Comparison of ENCODE assay signal across 16 mouse cellular contexts in the genomic region with DNA sequence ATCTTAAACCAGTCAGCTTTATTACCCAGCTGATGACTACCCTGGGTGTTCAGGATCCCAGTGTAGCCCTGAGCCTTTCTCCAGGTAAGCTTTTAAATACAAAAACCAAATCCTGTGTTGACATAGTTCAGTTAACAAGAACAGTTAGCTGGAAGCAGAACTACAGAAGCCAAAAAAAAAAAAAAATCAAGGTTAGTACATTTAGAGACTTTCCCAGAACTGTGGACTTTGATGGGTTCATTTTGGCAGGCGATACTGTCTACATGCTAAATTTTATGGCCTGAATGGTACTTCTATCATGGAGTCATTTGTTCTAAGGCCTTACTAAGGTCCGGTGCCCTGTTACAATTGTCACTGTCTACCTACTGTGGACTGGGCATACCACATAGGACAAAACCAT.
"Had no signal": no experiment of that assay in that cellular context is flagged by ENCODE, and none has a peak within 500 bp of the region (broad histone marks: within the 10 kb centered on the region; RNA-seq: fewer than 3 reads in every experiment).

No protein-coding gene starts in this region.

- H3K4me2 ChIP-seq: neural tube, embryonic 13.5 days; neural tube, embryonic 15.5 days; stomach, embryonic 15.5 days had no signal

- H3K36me3 ChIP-seq: neural tube, embryonic 13.5 days; neural tube, embryonic 15.5 days; stomach, embryonic 15.5 days had no signal

- DNase-seq: retina, postnatal 1 day; right cerebral cortex, adult 18-20 months; right cerebral cortex, postnatal 14 days; right cerebral cortex, postnatal 25 days; right cerebral cortex, postnatal 4 days; spleen, adult 18-20 months; thymus, adult 18-20 months; thymus, adult 2 months; thymus, postnatal 14 days; thymus, postnatal 25 days; thymus, postnatal 36 days; thymus, postnatal 4 days had no signal

- H3K4me1 ChIP-seq: neural tube, embryonic 13.5 days; neural tube, embryonic 15.5 days; stomach, embryonic 15.5 days had no signal

- H3K4me3 ChIP-seq: neural tube, embryonic 13.5 days; neural tube, embryonic 15.5 days; stomach, embryonic 15.5 days had no signal

- H3K27ac ChIP-seq: neural tube, embryonic 13.5 days; neural tube, embryonic 15.5 days; stomach, embryonic 15.5 days; stomach, postnatal 0 days had no signal

- H3K27me3 ChIP-seq: neural tube, embryonic 13.5 days; neural tube, embryonic 15.5 days; stomach, embryonic 15.5 days had no signal

- H3K9ac ChIP-seq: neural tube, embryonic 13.5 days; neural tube, embryonic 15.5 days; stomach, embryonic 15.5 days had no signal

- H3K9me3 ChIP-seq: neural tube, embryonic 13.5 days; neural tube, embryonic 15.5 days; stomach, embryonic 15.5 days had no signal
